Mouse (Mus musculus) retina, postnatal 7 days (tissue): ENCODE data around the gene Gm5286.
"Not testable (repeated sequence)": the region's sequence is repeated elsewhere in the genome, so short reads cannot be mapped to it uniquely, and the experiment has no call there.

Experiments used
- DNase-seq: peaks from one replicate; pipeline ENCODE4 v3.0.0-alpha.2; 2012; ENCODE audit warnings: low read depth, low spot score

Gene Gm5286

DNA sequence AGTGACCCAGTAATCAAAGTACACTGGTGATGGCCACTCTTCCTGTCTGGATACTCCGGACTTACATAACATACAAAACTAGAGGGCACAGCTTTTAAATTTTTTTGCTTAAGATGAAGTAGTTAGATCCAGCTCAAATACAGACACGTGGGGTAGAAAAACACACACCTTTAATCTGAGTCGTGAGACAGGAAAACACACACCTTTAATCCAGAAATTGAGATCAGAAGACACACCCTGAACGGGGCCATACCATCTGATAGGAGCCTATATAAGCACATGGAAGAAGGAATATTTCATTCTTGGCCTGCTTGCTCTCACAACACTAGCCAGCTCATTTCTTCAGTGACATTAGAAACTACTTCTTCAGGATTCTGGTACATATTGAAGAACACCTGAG, at the start of gene Gm5286:
Gene Gm5286 (plus strand): TSS at position 301 of the 400 bp plus-strand sequence.
- not testable (repeated sequence) for DNase-seq

GRCm38 (mm10) chr3:94167351-94167750, 29.2 kb upstream of the Gm5286 start:
- DNase-seq: not testable (repeated sequence)

DNA sequence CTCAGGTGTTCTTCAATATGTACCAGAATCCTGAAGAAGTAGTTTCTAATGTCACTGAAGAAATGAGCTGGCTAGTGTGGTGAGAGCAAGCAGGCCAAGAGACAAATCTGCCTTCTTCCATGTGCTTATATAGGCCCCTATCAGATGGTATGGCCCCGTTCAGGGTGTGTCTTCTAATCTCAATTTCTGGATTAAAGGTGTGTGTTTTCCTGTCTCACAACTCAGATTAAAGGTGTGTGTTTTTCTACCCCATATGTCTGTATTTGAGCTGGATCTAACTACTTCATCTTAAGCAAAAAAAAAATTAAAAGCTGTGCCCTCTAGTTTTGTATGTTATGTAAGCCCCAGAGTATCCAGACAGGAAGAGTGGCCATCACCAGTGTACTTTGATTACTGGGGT, 18.4 kb upstream of the Gm5286 start, which contains the start of gene Gm10696:
Gene Gm10696 (minus strand): TSS at position 101 of the 400 bp plus-strand sequence.
- DNase-seq: not testable (repeated sequence)
